Mouse (Mus musculus) neural tube, embryonic 12.5 days (tissue): ENCODE data around the gene Ubl4b. TPM values are rescaled to one million over a fixed set of nuclear protein-coding genes. Genes with fewer than 3 reads are reported as not detected.
A peak's percentile ranks its signal among the peaks of the same experiment; 100 is the strongest.

Experiments used
- ATAC-seq: fragments of 200-750 bp; cut with Nextera tagmentation; 2 replicates; pipeline ENCODE4 v1.8.0; 2017; ENCODE audit warnings: low read depth, mild to moderate bottlenecking, moderate TSS enrichment, moderate library complexity; ENCODE audit not compliant: low FRiP score
- H3K27ac ChIP-seq: fragments of 300-500 bp; sonication (generic); 2 replicates; pipeline ENCODE4 v1.5.1; 2016
- H3K27me3 ChIP-seq: fragments of 300-500 bp; sonication (generic); replicated peaks from 2 replicates; pipeline ENCODE4 v1.6.1; 2016; ENCODE audit warnings: mild to moderate bottlenecking
- H3K36me3 ChIP-seq: fragments of 300-500 bp; sonication (generic); 2 replicates; pipeline ENCODE4 v1.6.1; 2016; ENCODE audit warnings: mild to moderate bottlenecking
- H3K4me1 ChIP-seq: fragments of 300-500 bp; sonication (generic); 2 replicates; pipeline ENCODE4 v1.6.1; 2016
- H3K4me2 ChIP-seq: fragments of 300-500 bp; sonication (generic); replicated peaks from 2 replicates; pipeline ENCODE4 v1.6.1; 2016; ENCODE audit warnings: mild to moderate bottlenecking
- H3K4me3 ChIP-seq: fragments of 300-500 bp; sonication (generic); 2 replicates; pipeline ENCODE4 v1.5.1; 2016
- H3K9ac ChIP-seq: fragments of 300-500 bp; sonication (generic); 2 replicates; pipeline ENCODE4 v1.6.1; 2016; ENCODE audit warnings: mild to moderate bottlenecking
- H3K9me3 ChIP-seq: fragments of 300-500 bp; sonication (generic); 2 replicates; pipeline ENCODE4 v1.6.1; 2016; ENCODE audit warnings: mild to moderate bottlenecking
- whole genome bisulfite sequencing: fragments of 180-500 bp; shearing (Covaris S2); methylation state at CpG from one replicate; pipeline ENCODE4 v1.1.7; 2016; 5-methylcytosine and 5-hydroxymethylcytosine counted together
- polyA plus RNA-seq: library from polyadenylated mRNA; unstranded; fragments of >200 nt; fragmentation: Nextera tagmentation; extraction: Ambion mirVana; gene quantifications from 2 replicates; pipeline ENCODE4 v1.2.1, GENCODE M21; 2016

Gene Ubl4b
- polyA plus RNA-seq, result not detected in 2 replicates

GRCm38 (mm10) chr3:107554842-107555241 is at the start of gene Ubl4b:
TSS of gene Ubl4b (minus strand) at chr3:107555073.
- 93% methylated on average over 2 of the region's 2 CpGs for WGBS
- no peak for ATAC-seq

GRCm38 (mm10) chr3:107600127-107600526 is 45.3 kb upstream of the Ubl4b start:
- no peak for ATAC-seq
- no peak overlapping the region for H3K9ac ChIP-seq
- no peak overlapping the region for H3K4me2 ChIP-seq
- H3K4me3 ChIP-seq, result no peak overlapping the region
- WGBS, result 50% methylated on average over 6 of the region's 6 CpGs
- H3K27me3 ChIP-seq, result peaks cover 60% of the 10 kb centered on the region
- H3K27ac ChIP-seq, result no peak overlapping the region
- H3K4me1 ChIP-seq, result peaks cover 14% of the 10 kb centered on the region
- H3K36me3 ChIP-seq, result no peaks in the 10 kb centered on the region
- H3K9me3 ChIP-seq, result no peaks in the 10 kb centered on the region

More at GRCm38 (mm10) chr3:107554842-107555241, at the start of gene Ubl4b:
- H3K27me3 ChIP-seq, result peaks cover 2% of the 10 kb centered on the region; the same call in 1 of the 2 replicates
- no peaks in the 10 kb centered on the region for H3K36me3 ChIP-seq
- no peak within 1 kb of the TSS for H3K9ac ChIP-seq
- no peak within 1 kb of the TSS for H3K27ac ChIP-seq
- H3K9me3 ChIP-seq, result no peaks in the 10 kb centered on the region
- H3K4me1 ChIP-seq, result no peaks in the 10 kb centered on the region
- H3K4me2 ChIP-seq, result no peak within 1 kb of the TSS
- H3K4me3 ChIP-seq, result no peak within 1 kb of the TSS

- 3% methylated on average over 22 of the region's 22 CpGs for WGBS
- H3K9ac ChIP-seq, result no peak overlapping the region
- peaks cover 20% of the 10 kb centered on the region for H3K4me1 ChIP-seq
- peaks cover 79% of the 10 kb centered on the region for H3K27me3 ChIP-seq
- no peak overlapping the region for H3K4me2 ChIP-seq
- no peaks in the 10 kb centered on the region for H3K36me3 ChIP-seq
- no peak overlapping the region for H3K4me3 ChIP-seq
- no peak overlapping the region for H3K27ac ChIP-seq
- no peak for ATAC-seq
- H3K9me3 ChIP-seq, result no peaks in the 10 kb centered on the region
Measured at GRCm38 (mm10) chr3:107597586-107598389, 42.9 kb upstream of the Ubl4b start.

GRCm38 (mm10) chr3:107597134-107597533 is 42.3 kb upstream of the Ubl4b start:
- Histone ChIP-seq H3K27ac (no peak overlapping the region), H3K4me2 (no peak overlapping the region), H3K27me3 (peaks cover 86% of the 10 kb centered on the region), H3K4me3 (no peak overlapping the region), H3K36me3 (no peaks in the 10 kb centered on the region), H3K9me3 (no peaks in the 10 kb centered on the region), H3K9ac (no peak overlapping the region), H3K4me1 (peaks cover 20% of the 10 kb centered on the region)
- 1% methylated on average over 23 of the region's 24 CpGs for WGBS
- ATAC-seq, result no peak

- Histone ChIP-seq H3K4me3 (0 out of 2 replicates have a peak overlapping the region, but pooled peaks have one; percentile 5), H3K4me2 (peak overlapping the region; percentile 16; the same call in 1 of the 2 replicates), H3K27ac (no peak overlapping the region), H3K36me3 (no peaks in the 10 kb centered on the region), H3K9ac (no peak overlapping the region), H3K27me3 (peaks cover 90% of the 10 kb centered on the region), H3K4me1 (peaks cover 20% of the 10 kb centered on the region), H3K9me3 (no peaks in the 10 kb centered on the region)
- ATAC-seq, result no peak
- WGBS, result under 1% methylated on average over 26 of the region's 26 CpGs
Measured at GRCm38 (mm10) chr3:107596559-107596958, 41.7 kb upstream of the Ubl4b start.

- WGBS, result 2% methylated on average over 34 of the region's 34 CpGs
- peaks cover 92% of the 10 kb centered on the region for H3K27me3 ChIP-seq
- H3K36me3 ChIP-seq, result no peaks in the 10 kb centered on the region
- H3K4me2 ChIP-seq, result peak overlapping the region; percentile 69
- peak overlapping the region; percentile 35 for H3K4me3 ChIP-seq
- H3K9me3 ChIP-seq, result no peaks in the 10 kb centered on the region
- H3K27ac ChIP-seq, result no peak overlapping the region
- H3K4me1 ChIP-seq, result peaks cover 20% of the 10 kb centered on the region
- H3K9ac ChIP-seq, result no peak overlapping the region
- ATAC-seq, result 0 out of 2 replicates have a peak, but pooled peaks have one; percentile 31
Measured at GRCm38 (mm10) chr3:107595938-107596461, 41.1 kb upstream of the Ubl4b start.

- Histone ChIP-seq H3K4me2 (peak overlapping the region; percentile 69), H3K9ac (peak overlapping the region; percentile 38; the same call in 1 of the 2 replicates), H3K9me3 (no peaks in the 10 kb centered on the region), H3K4me3 (peak overlapping the region; percentile 35), H3K27ac (no peak overlapping the region), H3K36me3 (no peaks in the 10 kb centered on the region), H3K4me1 (peaks cover 20% of the 10 kb centered on the region), H3K27me3 (peaks cover 87% of the 10 kb centered on the region)
- no peak for ATAC-seq
- WGBS, result under 1% methylated on average over 50 of the region's 50 CpGs
Measured at GRCm38 (mm10) chr3:107595264-107595937, 40.5 kb upstream of the Ubl4b start.

- Histone ChIP-seq H3K9me3 (no peaks in the 10 kb centered on the region), H3K4me1 (peaks cover 20% of the 10 kb centered on the region), H3K36me3 (no peaks in the 10 kb centered on the region), H3K27ac (no peak within 1 kb of the TSS), H3K4me2 (peak within 1 kb of the TSS; percentile 69), H3K27me3 (peaks cover 83% of the 10 kb centered on the region), H3K4me3 (peak within 1 kb of the TSS; percentile 35), H3K9ac (peak within 1 kb of the TSS; percentile 38; the same call in 1 of the 2 replicates)
- 1% methylated on average over 38 of the region's 46 CpGs for WGBS
- ATAC-seq, result no peak; the same call in 1 of the 2 replicates
Measured at GRCm38 (mm10) chr3:107594662-107595263, 39.9 kb upstream of the Ubl4b start, which contains the start of gene Alx3. TSS of gene Alx3 (plus strand) at chr3:107595031.

- 19% methylated on average over 2 of the region's 2 CpGs for WGBS
- H3K36me3 ChIP-seq, result no peaks in the 10 kb centered on the region
- no peak overlapping the region for H3K27ac ChIP-seq
- peaks cover 20% of the 10 kb centered on the region for H3K4me1 ChIP-seq
- ATAC-seq, result no peak
- no peaks in the 10 kb centered on the region for H3K9me3 ChIP-seq
- H3K4me3 ChIP-seq, result no peak overlapping the region
- H3K4me2 ChIP-seq, result no peak overlapping the region
- no peak overlapping the region for H3K9ac ChIP-seq
- peaks cover 80% of the 10 kb centered on the region for H3K27me3 ChIP-seq
Measured at GRCm38 (mm10) chr3:107593632-107594031, 38.8 kb upstream of the Ubl4b start.

- Histone ChIP-seq H3K27me3 (peaks cover 76% of the 10 kb centered on the region), H3K27ac (no peak overlapping the region), H3K4me3 (no peak overlapping the region), H3K4me2 (no peak overlapping the region), H3K4me1 (peaks cover 19% of the 10 kb centered on the region), H3K9ac (no peak overlapping the region), H3K36me3 (no peaks in the 10 kb centered on the region), H3K9me3 (no peaks in the 10 kb centered on the region)
- WGBS, result 69% methylated on average over 1 of the region's 1 CpGs
- ATAC-seq, result no peak
Measured at GRCm38 (mm10) chr3:107591612-107592011, 36.7 kb upstream of the Ubl4b start.

- Histone ChIP-seq H3K4me2 (no peak overlapping the region), H3K4me1 (peaks cover 5% of the 10 kb centered on the region; the same call in 1 of the 2 replicates), H3K36me3 (no peaks in the 10 kb centered on the region), H3K27me3 (peaks cover 79% of the 10 kb centered on the region), H3K9ac (no peak overlapping the region), H3K4me3 (no peak overlapping the region), H3K9me3 (no peaks in the 10 kb centered on the region), H3K27ac (no peak overlapping the region)
- ATAC-seq, result no peak
- WGBS, result 84% methylated on average over 6 of the region's 6 CpGs
Measured at GRCm38 (mm10) chr3:107586504-107586903, 31.6 kb upstream of the Ubl4b start.

- Histone ChIP-seq H3K27ac (no peak overlapping the region), H3K4me2 (no peak overlapping the region), H3K9ac (no peak overlapping the region), H3K9me3 (no peaks in the 10 kb centered on the region), H3K36me3 (no peaks in the 10 kb centered on the region), H3K4me3 (no peak overlapping the region), H3K4me1 (peaks cover 5% of the 10 kb centered on the region; the same call in 1 of the 2 replicates), H3K27me3 (peaks cover 85% of the 10 kb centered on the region)
- 6% methylated on average over 1 of the region's 1 CpGs for WGBS
- ATAC-seq, result no peak
Measured at GRCm38 (mm10) chr3:107583893-107584292, 29.0 kb upstream of the Ubl4b start.
